Mouse (Mus musculus) brain, embryonic 14.5 days (tissue): ENCODE results near the gene Irf5.

Source experiments
- CTCF ChIP-seq: fragments of 200-500 bp; IDR thresholded peaks from 2 replicates; pipeline ENCODE4 v1.5.1; 2012; ENCODE audit warnings: inconsistent platforms, mild to moderate bottlenecking, moderate library complexity, borderline replicate concordance; ENCODE audit not compliant: insufficient read depth, insufficient read length; ENCODE audit errors: extremely low read depth
- POLR2A ChIP-seq: fragments of 200-500 bp; IDR thresholded peaks from 2 replicates; pipeline ENCODE4 v1.6.1; 2012; ENCODE audit warnings: mild to moderate bottlenecking, inconsistent platforms, borderline replicate concordance; ENCODE audit not compliant: poor library complexity, insufficient read depth, insufficient read length, severe bottlenecking; ENCODE audit errors: extremely low read depth

DNA sequence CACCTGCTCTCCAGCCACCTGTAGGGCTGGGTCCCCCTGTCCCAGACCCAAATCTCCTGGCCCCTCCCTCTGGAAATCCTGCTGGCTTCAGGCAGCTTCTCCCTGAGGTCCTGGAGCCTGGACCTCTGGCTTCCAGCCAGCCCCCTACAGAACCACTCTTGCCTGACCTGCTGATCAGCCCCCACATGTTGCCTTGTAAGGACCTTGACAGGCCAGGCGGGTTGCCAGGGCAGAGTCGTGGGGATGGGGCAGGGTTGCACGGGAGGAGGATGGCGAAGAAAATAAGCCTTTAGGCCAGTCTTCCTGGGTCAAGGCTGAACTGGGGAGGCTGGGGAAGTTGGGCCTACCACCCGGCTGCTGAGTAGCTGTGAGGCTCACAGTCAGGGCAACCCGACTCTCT, 8.9 kb downstream of the Irf5 start:
- TF ChIP-seq POLR2A (no peak), CTCF (no peak)
